Comparison of ENCODE assay signal across 27 mouse cellular contexts in genomic region chr12:106317738-106318137, GRCm38 (mm10).
DNase-seq lines count a peak whose midpoint lies in the region; ATAC-seq and TF ChIP-seq lines count a peak whose summit lies in the region.
"Had no signal": no experiment of that assay in that cellular context is flagged by ENCODE, and none has a peak within 500 bp of the region (broad histone marks: within the 10 kb centered on the region; RNA-seq: fewer than 3 reads in every experiment).

No protein-coding gene starts in this region.

- no peak for DNase-seq in forebrain, postnatal 0 days
- no peak for DNase-seq in heart, adult 9 months (ENCODE audit: low spot score in 2 of 2)
- DNase-seq: adrenal gland, adult 2 months; adrenal gland, postnatal 14 days; cerebellum, adult 18-20 months; cerebellum, adult 9-10 months; gastrocnemius, postnatal 10 days; gastrocnemius, postnatal 36 days; heart, adult 2 months; heart, postnatal 10 days; heart, postnatal 36 days; kidney, adult 11 months; kidney, adult 8-10 months had no signal

- H3K4me3 ChIP-seq in forebrain, embryonic 13.5 days: no peak overlapping the region
- H3K4me3 ChIP-seq in forebrain, embryonic 12.5 days (replicated peaks): no peak overlapping the region
- no peak overlapping the region for H3K4me3 ChIP-seq in forebrain, embryonic 16.5 days (replicated peaks; ENCODE audit: low read length)
- H3K4me3 ChIP-seq in forebrain, postnatal 0 days (ENCODE audit: low read depth, low read length): no peak overlapping the region
- peak overlapping the region; percentile 23 for H3K4me3 ChIP-seq in megakaryocyte, embryonic 14.5 days (replicated peaks)
- H3K4me3 ChIP-seq: embryonic facial prominence, embryonic 12.5 days; embryonic facial prominence, embryonic 15.5 days; heart, adult 2 months; heart, embryonic 12.5 days; heart, embryonic 15.5 days; hindbrain, embryonic 10.5 days; hindbrain, embryonic 13.5 days; intestine, embryonic 15.5 days had no signal

- no peaks in the 10 kb centered on the region for H3K9me3 ChIP-seq in forebrain, embryonic 13.5 days (replicated peaks)
- no peaks in the 10 kb centered on the region for H3K9me3 ChIP-seq in forebrain, embryonic 12.5 days
- no peaks in the 10 kb centered on the region for H3K9me3 ChIP-seq in forebrain, embryonic 16.5 days (ENCODE audit: control insufficient read depth, low read length)
- H3K9me3 ChIP-seq in forebrain, postnatal 0 days (ENCODE audit: low read length): no peaks in the 10 kb centered on the region
- H3K9me3 ChIP-seq in megakaryocyte, embryonic 14.5 days: peaks cover 80% of the 10 kb centered on the region
- H3K9me3 ChIP-seq: embryonic facial prominence, embryonic 12.5 days; embryonic facial prominence, embryonic 15.5 days; heart, embryonic 12.5 days; heart, embryonic 15.5 days; hindbrain, embryonic 10.5 days; hindbrain, embryonic 13.5 days; intestine, embryonic 15.5 days had no signal

- H3K27me3 ChIP-seq in forebrain, embryonic 13.5 days: peaks cover 5% of the 10 kb centered on the region; the same call in 1 of the 2 replicates
- peaks cover 6% of the 10 kb centered on the region; the same call in 1 of the 2 replicates for H3K27me3 ChIP-seq in forebrain, embryonic 12.5 days
- H3K27me3 ChIP-seq in forebrain, embryonic 16.5 days (replicated peaks; ENCODE audit: control insufficient read depth, insufficient read depth, low read length): no peaks in the 10 kb centered on the region
- H3K27me3 ChIP-seq in forebrain, postnatal 0 days (ENCODE audit: insufficient read depth, low read length): no peaks in the 10 kb centered on the region
- H3K27me3 ChIP-seq in megakaryocyte, embryonic 14.5 days (replicated peaks): no peaks in the 10 kb centered on the region
- H3K27me3 ChIP-seq: embryonic facial prominence, embryonic 15.5 days; heart, embryonic 12.5 days; heart, embryonic 15.5 days; intestine, embryonic 15.5 days had no signal

- H3K9ac ChIP-seq in forebrain, embryonic 13.5 days: no peak overlapping the region
- H3K9ac ChIP-seq in forebrain, embryonic 12.5 days: no peak overlapping the region
- no peak overlapping the region for H3K9ac ChIP-seq in forebrain, embryonic 16.5 days (replicated peaks; ENCODE audit: low read depth, low read length)
- no peak overlapping the region for H3K9ac ChIP-seq in forebrain, postnatal 0 days
- H3K9ac ChIP-seq: embryonic facial prominence, embryonic 12.5 days; embryonic facial prominence, embryonic 15.5 days; heart, embryonic 12.5 days; heart, embryonic 15.5 days; hindbrain, embryonic 13.5 days; intestine, embryonic 15.5 days had no signal

- 88% methylated on average over 16 of the region's 16 CpGs for WGBS in forebrain, embryonic 13.5 days
- 86% methylated on average over 16 of the region's 16 CpGs for WGBS in forebrain, embryonic 12.5 days
- 59% methylated on average over 16 of the region's 16 CpGs for WGBS in forebrain, embryonic 16.5 days
- 57% methylated on average over 16 of the region's 16 CpGs for WGBS in forebrain, postnatal 0 days

- no peak for TF ChIP-seq CTCF in forebrain, postnatal 0 days (IDR thresholded peaks at IDR 0.05; ENCODE audit: low read depth)

- H3K4me2 ChIP-seq in forebrain, embryonic 13.5 days: no peak overlapping the region
- no peak overlapping the region for H3K4me2 ChIP-seq in forebrain, embryonic 12.5 days
- no peak overlapping the region for H3K4me2 ChIP-seq in forebrain, embryonic 16.5 days (ENCODE audit: low read length)
- no peak overlapping the region for H3K4me2 ChIP-seq in forebrain, postnatal 0 days (ENCODE audit: low read depth)
- H3K4me2 ChIP-seq: embryonic facial prominence, embryonic 12.5 days; embryonic facial prominence, embryonic 15.5 days; heart, embryonic 12.5 days; heart, embryonic 15.5 days; hindbrain, embryonic 13.5 days; intestine, embryonic 15.5 days had no signal

- ATAC-seq in forebrain, embryonic 13.5 days: peak; percentile 24; the same call in 1 of the 2 replicates
- ATAC-seq in forebrain, embryonic 12.5 days (ENCODE audit: low FRiP score): no peak
- ATAC-seq in forebrain, embryonic 16.5 days: peak; percentile 67
- ATAC-seq in forebrain, postnatal 0 days: no peak
- ATAC-seq in megakaryocyte, adult 5-6 weeks (ENCODE audit: poor library complexity, severe bottlenecking): no peak
- ATAC-seq: CD4-positive, CD25-positive, alpha-beta regulatory T cell, adult 4 months; hindbrain, embryonic 16.5 days; intestine, embryonic 15.5 days had no signal

- H3K27ac ChIP-seq in forebrain, embryonic 13.5 days: no peak overlapping the region
- H3K27ac ChIP-seq in forebrain, embryonic 12.5 days: no peak overlapping the region
- H3K27ac ChIP-seq in forebrain, embryonic 16.5 days (ENCODE audit: low read length): no peak overlapping the region
- no peak overlapping the region for H3K27ac ChIP-seq in forebrain, postnatal 0 days (ENCODE audit: low read depth, low read length)
- H3K27ac ChIP-seq: embryonic facial prominence, embryonic 12.5 days; embryonic facial prominence, embryonic 15.5 days; heart, adult 2 months; heart, embryonic 15.5 days; hindbrain, embryonic 10.5 days; hindbrain, embryonic 13.5 days; intestine, embryonic 15.5 days had no signal

- peaks cover 27% of the 10 kb centered on the region for H3K4me1 ChIP-seq in forebrain, embryonic 13.5 days
- peaks cover 8% of the 10 kb centered on the region for H3K4me1 ChIP-seq in forebrain, embryonic 12.5 days
- peaks cover 16% of the 10 kb centered on the region for H3K4me1 ChIP-seq in forebrain, embryonic 16.5 days (replicated peaks; ENCODE audit: control insufficient read depth, insufficient read depth, low read length)
- H3K4me1 ChIP-seq in forebrain, postnatal 0 days (ENCODE audit: insufficient read depth): no peaks in the 10 kb centered on the region
- H3K4me1 ChIP-seq in megakaryocyte, embryonic 14.5 days: no peaks in the 10 kb centered on the region
- H3K4me1 ChIP-seq: embryonic facial prominence, embryonic 12.5 days; embryonic facial prominence, embryonic 15.5 days; heart, embryonic 12.5 days; heart, embryonic 15.5 days; hindbrain, embryonic 13.5 days; intestine, embryonic 15.5 days had no signal

- H3K36me3 ChIP-seq in forebrain, embryonic 13.5 days (ENCODE audit: poor library complexity, severe bottlenecking): no peaks in the 10 kb centered on the region
- no peaks in the 10 kb centered on the region for H3K36me3 ChIP-seq in forebrain, embryonic 12.5 days (replicated peaks)
- no peaks in the 10 kb centered on the region for H3K36me3 ChIP-seq in forebrain, embryonic 16.5 days (ENCODE audit: control insufficient read depth, insufficient read depth)
- no peaks in the 10 kb centered on the region for H3K36me3 ChIP-seq in forebrain, postnatal 0 days (ENCODE audit: insufficient read depth)
- H3K36me3 ChIP-seq in megakaryocyte, embryonic 14.5 days (replicated peaks; ENCODE audit: low read length): no peaks in the 10 kb centered on the region
- H3K36me3 ChIP-seq: embryonic facial prominence, embryonic 12.5 days; embryonic facial prominence, embryonic 15.5 days; heart, embryonic 12.5 days; heart, embryonic 15.5 days; hindbrain, embryonic 10.5 days; hindbrain, embryonic 13.5 days; intestine, embryonic 15.5 days had no signal

Comparison
In these comparisons a context has a peak if more than half of its experiments do, and no peak if none do; other contexts are left out.
1. ATAC-seq: peak in forebrain, embryonic 13.5 days (single experiment) and forebrain, embryonic 16.5 days (single experiment); none in forebrain, embryonic 12.5 days (single experiment), forebrain, postnatal 0 days (single experiment) and megakaryocyte, adult 5-6 weeks (single experiment).